Mouse (Mus musculus) liver (tissue): ENCODE results near the gene G430095P16Rik.
A peak's percentile ranks its signal among the peaks of the same experiment; 100 is the strongest.

ENCODE experiments used
- DNase-seq: peaks from one replicate; pipeline ENCODE4 v3.0.0-alpha.2; 2020; ENCODE audit warnings: mixed read lengths

The G430095P16Rik gene

GRCm38 (mm10) chr8:84771941-84772378 is 49.2 kb downstream of the G430095P16Rik start:
- DNase-seq: no peak

GRCm38 (mm10) chr8:84772628-84773027 is 49.8 kb downstream of the G430095P16Rik start:
- DNase-seq: no peak

- no peak for DNase-seq
Measured at GRCm38 (mm10) chr8:84773304-84773703, 50.5 kb downstream of the G430095P16Rik start.

GRCm38 (mm10) chr8:84773833-84774232 is 51.0 kb downstream of the G430095P16Rik start:
- DNase-seq: peak; percentile 47

- DNase-seq: peak; percentile 27
Measured at GRCm38 (mm10) chr8:84774473-84774911, 51.7 kb downstream of the G430095P16Rik start.

- DNase-seq: no peak
Measured at GRCm38 (mm10) chr8:84775105-84775591, 52.3 kb downstream of the G430095P16Rik start.

GRCm38 (mm10) chr8:84775621-84776113 is 52.9 kb downstream of the G430095P16Rik start:
- DNase-seq: no peak
